Mouse (Mus musculus) heart, adult 2 months (tissue): Measurements from ENCODE around the gene Tbx1.

Experiments used
- CTCF ChIP-seq: fragments of 200-600 bp; IDR thresholded peaks from 2 replicates; pipeline ENCODE4 v1.8.1; 2022; ENCODE audit warnings: antibody characterized with exemption, mild to moderate bottlenecking, moderate library complexity
- EP300 ChIP-seq: fragments of 200-500 bp; IDR thresholded peaks from 2 replicates; pipeline ENCODE4 v1.6.1; 2011; ENCODE audit warnings: low read depth, low read length, control low read depth; ENCODE audit not compliant: insufficient read depth
- POLR2A ChIP-seq: fragments of 200-500 bp; IDR thresholded peaks from 2 replicates; pipeline ENCODE4 v1.6.1; 2011; ENCODE audit warnings: mild to moderate bottlenecking, low read depth, low read length, control low read depth; ENCODE audit not compliant: insufficient read depth

GRCm38 (mm10) chr16:18589080-18589621, 1.3 kb downstream of the Tbx1 start:
- TF ChIP-seq POLR2A (no peak), CTCF (no peak), EP300 (no peak)
